Mouse (Mus musculus) thymus, adult 2 months (tissue): ENCODE data around the gene Vav1. TPM values are rescaled to one million over a fixed set of nuclear protein-coding genes. Genes with fewer than 3 reads are reported as not detected.

Experiments
- DNase-seq: peaks from one replicate; pipeline ENCODE4 v3.0.0; 2021
- H3K27ac ChIP-seq: fragments of 200-500 bp; 2 replicates; pipeline ENCODE4 v1.5.1; 2012; ENCODE audit warnings: low read length, control low read depth; ENCODE audit not compliant: control insufficient read depth, insufficient read depth
- H3K27me3 ChIP-seq: fragments of 200-500 bp; 2 replicates; pipeline ENCODE4 v1.6.1; 2012; ENCODE audit warnings: mild to moderate bottlenecking, low read length, moderate library complexity, mixed read lengths; ENCODE audit not compliant: control insufficient read depth, insufficient read depth
- H3K36me3 ChIP-seq: fragments of 200-500 bp; 2 replicates; pipeline ENCODE4 v1.6.1; 2012; ENCODE audit warnings: mild to moderate bottlenecking, low read length, moderate library complexity; ENCODE audit not compliant: control insufficient read depth, insufficient read depth
- H3K4me1 ChIP-seq: fragments of 200-500 bp; replicated peaks from 2 replicates; pipeline ENCODE4 v1.6.1; 2012; ENCODE audit warnings: low read length; ENCODE audit not compliant: control insufficient read depth, insufficient read depth
- H3K4me3 ChIP-seq: fragments of 200-500 bp; 2 replicates; pipeline ENCODE4 v1.5.1; 2012; ENCODE audit warnings: mild to moderate bottlenecking, low read length, control low read depth, moderate library complexity; ENCODE audit not compliant: control insufficient read depth, insufficient read depth
- CTCF ChIP-seq: fragments of 200-500 bp; IDR thresholded peaks from 2 replicates; pipeline ENCODE4 v1.5.1; 2012; ENCODE audit warnings: mild to moderate bottlenecking, control low read depth, low read length, moderate library complexity, borderline replicate concordance; ENCODE audit not compliant: control insufficient read depth, poor library complexity, insufficient read depth; ENCODE audit errors: extremely low read depth
- POLR2A ChIP-seq: fragments of 200-500 bp; IDR thresholded peaks from 2 replicates; pipeline ENCODE4 v1.6.1; 2012; ENCODE audit warnings: mild to moderate bottlenecking, low read length, control low read depth, moderate library complexity; ENCODE audit not compliant: control insufficient read depth, poor library complexity, insufficient read depth; ENCODE audit errors: extremely low read depth
- WGBS: fragments of 180-500 bp; shearing (Covaris S2); methylation state at CpG from one replicate; pipeline ENCODE4 v1.1.7; 2018; 5-methylcytosine and 5-hydroxymethylcytosine counted together
- polyA plus RNA-seq: library from polyadenylated mRNA; depleted of rRNA; stranded (reverse); fragments of >200 nt; gene quantifications from 2 replicates; pipeline ENCODE4 v1.2.3, GENCODE M21; 2012

Gene Vav1
- polyA plus RNA-seq, 1 experiment: 137 TPM

GRCm38 (mm10) chr17:57311801-57312200 is 32.9 kb downstream of the Vav1 start:
- Histone ChIP-seq H3K4me1 (no peaks in the 10 kb centered on the region), H3K27me3 (no peaks in the 10 kb centered on the region), H3K27ac (no peak overlapping the region), H3K4me3 (no peak overlapping the region), H3K36me3 (peaks cover 92% of the 10 kb centered on the region)
- no peak for TF ChIP-seq POLR2A
- TF ChIP-seq CTCF: no peak
- WGBS: 78% methylated on average over 13 of the region's 13 CpGs
- no peak for DNase-seq

DNA sequence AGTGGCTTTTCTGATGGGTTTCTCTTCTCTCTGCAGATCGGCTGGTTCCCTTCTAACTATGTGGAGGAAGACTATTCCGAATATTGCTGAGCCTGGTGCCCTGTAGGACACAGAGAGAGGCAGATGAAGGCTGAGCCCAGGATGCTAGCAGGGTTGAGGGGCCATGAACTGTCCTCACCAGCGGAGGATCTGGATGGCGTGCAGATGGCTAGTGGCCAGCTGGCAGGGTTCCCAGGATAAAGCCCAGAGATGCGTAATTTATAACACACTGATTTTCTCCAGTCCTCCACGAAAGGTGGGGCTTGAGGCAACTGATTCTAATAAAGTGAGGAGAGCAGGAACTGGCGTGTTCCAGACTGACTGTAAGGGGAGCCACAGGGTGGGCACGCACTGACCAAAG is 48.7 kb downstream of the Vav1 start:
- WGBS: 95% methylated on average over 8 of the region's 8 CpGs
- H3K27me3 ChIP-seq: no peaks in the 10 kb centered on the region
- peaks cover 56% of the 10 kb centered on the region for H3K36me3 ChIP-seq
- no peaks in the 10 kb centered on the region for H3K4me1 ChIP-seq
- H3K4me3 ChIP-seq: no peak overlapping the region
- TF ChIP-seq CTCF (no peak), POLR2A (no peak)
- DNase-seq: no peak
- H3K27ac ChIP-seq: no peak overlapping the region

DNA sequence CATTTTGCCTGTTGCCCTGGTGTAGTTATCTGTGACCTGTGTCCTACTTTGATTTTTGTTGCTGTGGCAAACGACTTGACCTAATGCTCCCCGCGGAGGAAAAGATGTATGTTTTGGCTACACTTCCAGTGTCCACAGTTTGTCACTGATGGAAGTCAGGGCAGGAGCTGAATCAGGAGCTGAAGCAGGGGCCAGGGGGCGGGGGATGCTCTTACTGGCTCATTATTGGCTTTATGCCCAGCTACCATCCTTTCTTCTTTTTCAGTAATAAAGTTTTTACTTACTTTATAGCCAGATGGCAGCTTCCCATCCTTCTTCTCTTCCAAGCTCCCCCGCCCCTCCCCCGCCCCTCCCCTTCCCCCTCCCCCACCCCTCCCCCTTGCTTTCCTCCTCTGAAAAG is 50.0 kb downstream of the Vav1 start:
- Histone ChIP-seq H3K4me3 (no peak overlapping the region), H3K4me1 (no peaks in the 10 kb centered on the region), H3K27ac (no peak overlapping the region), H3K36me3 (peaks cover 43% of the 10 kb centered on the region), H3K27me3 (no peaks in the 10 kb centered on the region)
- WGBS: 83% methylated on average over 6 of the region's 6 CpGs
- TF ChIP-seq CTCF: no peak
- no peak for TF ChIP-seq POLR2A
- no peak for DNase-seq

GRCm38 (mm10) chr17:57330993-57331392 is 52.1 kb downstream of the Vav1 start:
- no peak for DNase-seq
- no peak overlapping the region for H3K27ac ChIP-seq
- TF ChIP-seq POLR2A (no peak), CTCF (no peak)
- peaks cover 22% of the 10 kb centered on the region for H3K36me3 ChIP-seq
- 49% methylated on average over 8 of the region's 8 CpGs for WGBS
- no peaks in the 10 kb centered on the region for H3K4me1 ChIP-seq
- no peaks in the 10 kb centered on the region for H3K27me3 ChIP-seq
- H3K4me3 ChIP-seq: no peak overlapping the region

- Histone ChIP-seq H3K4me1 (no peaks in the 10 kb centered on the region), H3K4me3 (no peak overlapping the region), H3K27me3 (no peaks in the 10 kb centered on the region), H3K36me3 (peaks cover 14% of the 10 kb centered on the region), H3K27ac (no peak overlapping the region)
- WGBS: 73% methylated on average over 4 of the region's 4 CpGs
- TF ChIP-seq POLR2A: no peak
- no peak for TF ChIP-seq CTCF
- no peak for DNase-seq
Measured at GRCm38 (mm10) chr17:57332241-57332640, 53.3 kb downstream of the Vav1 start.

DNA sequence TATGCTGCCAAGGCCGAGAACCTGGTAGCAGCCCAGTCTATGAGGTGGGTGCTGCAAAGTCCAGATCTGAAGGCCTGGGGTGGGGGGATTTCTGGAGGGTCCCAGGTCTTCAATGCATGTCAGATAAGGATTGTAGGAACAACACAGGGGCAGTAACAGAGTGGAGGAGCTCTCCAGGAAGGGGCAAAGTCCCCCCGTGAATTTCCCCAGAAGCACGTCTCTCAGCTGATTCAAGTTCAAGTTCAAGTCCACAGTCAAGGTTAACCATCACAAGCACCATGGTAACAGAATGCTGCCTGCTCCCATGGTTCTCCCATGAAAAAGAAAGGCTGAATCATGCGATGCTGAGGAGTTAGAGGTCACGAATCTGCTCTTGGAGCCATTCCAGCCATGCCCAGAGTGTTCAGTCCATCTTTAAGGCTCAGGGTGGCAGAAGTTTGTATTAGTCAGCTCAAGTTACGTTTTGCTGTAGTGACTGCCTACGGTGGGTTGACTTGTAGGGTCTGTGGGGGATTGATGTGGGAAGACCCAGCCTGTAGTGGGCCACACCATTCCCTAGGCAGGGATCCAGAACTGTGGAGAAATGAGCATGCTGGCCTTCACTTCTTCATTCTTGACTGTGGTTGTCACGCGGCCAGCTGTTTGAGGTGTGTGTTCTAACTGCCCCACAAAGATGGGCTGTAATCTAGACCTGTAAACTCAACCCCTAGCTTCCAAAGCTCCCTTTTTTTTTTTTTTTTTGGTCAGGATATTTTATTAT is 55.3 kb downstream of the Vav1 start:
- no peak for TF ChIP-seq CTCF
- TF ChIP-seq POLR2A: no peak
- peaks cover 6% of the 10 kb centered on the region for H3K4me1 ChIP-seq
- 72% methylated on average over 9 of the region's 9 CpGs for WGBS
- H3K27ac ChIP-seq: no peak overlapping the region
- DNase-seq: no peak
- no peaks in the 10 kb centered on the region; the same call in 1 of the 2 replicates for H3K36me3 ChIP-seq
- no peak overlapping the region for H3K4me3 ChIP-seq
- H3K27me3 ChIP-seq: no peaks in the 10 kb centered on the region
